Mouse (Mus musculus) frontal cortex, postnatal 10 days (tissue): ENCODE data around the gene Gpc1.

Experiments used
- DNase-seq, 2 experiments: peaks; one replicate each; pipeline ENCODE4 v3.0.0; 2022; ENCODE audit warnings: low spot score in 2 of 2, mixed read lengths in 1 of 2

Gpc1 gene

GRCm38 (mm10) chr1:92831188-92832001 lies at the start of gene Gpc1:
Gene Gpc1 (plus strand): TSS chr1:92831645.
- DNase-seq = peak; percentile 83 to 87

- no peak for DNase-seq
Measured at GRCm38 (mm10) chr1:92781862-92782261, 49.6 kb upstream of the Gpc1 start.

GRCm38 (mm10) chr1:92782587-92782986 lies 48.9 kb upstream of the Gpc1 start:
- no peak for DNase-seq

- DNase-seq = no peak
Measured at GRCm38 (mm10) chr1:92787221-92787620, 44.2 kb upstream of the Gpc1 start.

GRCm38 (mm10) chr1:92788049-92788448 lies 43.4 kb upstream of the Gpc1 start:
- DNase-seq = no peak

GRCm38 (mm10) chr1:92790628-92791027 lies 40.8 kb upstream of the Gpc1 start:
- no peak for DNase-seq

- no peak for DNase-seq
Measured at GRCm38 (mm10) chr1:92791070-92791831, 40.2 kb upstream of the Gpc1 start.

- DNase-seq = no peak
Measured at GRCm38 (mm10) chr1:92793781-92794180, 37.7 kb upstream of the Gpc1 start.

- no peak for DNase-seq
Measured at GRCm38 (mm10) chr1:92798425-92798824, 33.0 kb upstream of the Gpc1 start.

GRCm38 (mm10) chr1:92799653-92800052 lies 31.8 kb upstream of the Gpc1 start:
- DNase-seq = no peak

GRCm38 (mm10) chr1:92802362-92802761 lies 29.1 kb upstream of the Gpc1 start:
- DNase-seq = no peak

- DNase-seq = no peak
Measured at GRCm38 (mm10) chr1:92803376-92803775, 28.1 kb upstream of the Gpc1 start.

GRCm38 (mm10) chr1:92805181-92805580 lies 26.3 kb upstream of the Gpc1 start:
- DNase-seq = no peak

GRCm38 (mm10) chr1:92805836-92806235 lies 25.6 kb upstream of the Gpc1 start:
- no peak for DNase-seq

- DNase-seq = no peak
Measured at GRCm38 (mm10) chr1:92806720-92807119, 24.7 kb upstream of the Gpc1 start.

GRCm38 (mm10) chr1:92809621-92810020 lies 21.8 kb upstream of the Gpc1 start:
- no peak for DNase-seq

GRCm38 (mm10) chr1:92814319-92814718 lies 17.1 kb upstream of the Gpc1 start:
- DNase-seq = no peak

GRCm38 (mm10) chr1:92815100-92815499 lies 16.3 kb upstream of the Gpc1 start:
- no peak for DNase-seq

- no peak for DNase-seq
Measured at GRCm38 (mm10) chr1:92815756-92816294, 15.6 kb upstream of the Gpc1 start.

GRCm38 (mm10) chr1:92830626-92831187 lies 738 bp upstream of the Gpc1 start:
- DNase-seq = no peak

- DNase-seq = peak in 1 of 2 experiments; percentile 67
Measured at GRCm38 (mm10) chr1:92832011-92833010, 866 bp downstream of the Gpc1 start.
